Mouse (Mus musculus) G1E (cell line): ENCODE results near the gene Ddx54. TPM values are rescaled to one million over a fixed set of nuclear protein-coding genes. Genes with fewer than 3 reads are reported as not detected.

Source experiments
- ATAC-seq: 2 replicates; pipeline ENCODE4 v1.8.0; 2016; ENCODE audit warnings: mild to moderate bottlenecking; ENCODE audit not compliant: insufficient number of reproducible peaks, poor library complexity, low FRiP score, severe bottlenecking; ENCODE audit errors: extremely low read depth
- DNase-seq: peaks from one replicate; pipeline ENCODE4 v3.0.0; 2012; ENCODE audit warnings: low spot score
- H3K27me3 ChIP-seq: 2 replicates; pipeline ENCODE4 v1.6.1; 2012; ENCODE audit warnings: mild to moderate bottlenecking, low read length, inconsistent platforms; ENCODE audit not compliant: insufficient read depth
- H3K36me3 ChIP-seq: replicated peaks from 2 replicates; pipeline ENCODE3; 2012; ENCODE audit warnings: mild to moderate bottlenecking, inconsistent platforms
- H3K4me1 ChIP-seq: 2 replicates; pipeline ENCODE4 v1.6.1; 2012; ENCODE audit warnings: low read depth, low read length, inconsistent platforms, mixed read lengths; ENCODE audit not compliant: insufficient read depth
- H3K4me3 ChIP-seq: 2 replicates; pipeline ENCODE4 v1.5.1; 2012; ENCODE audit warnings: low read depth, mild to moderate bottlenecking, inconsistent platforms, low read length, moderate library complexity, mixed read lengths
- H3K9me3 ChIP-seq: replicated peaks from 2 replicates; pipeline ENCODE4 v1.6.1; 2012; ENCODE audit warnings: inconsistent platforms
- CTCF ChIP-seq: IDR thresholded peaks from 2 replicates; pipeline ENCODE4 v1.5.1; 2012; ENCODE audit warnings: low read depth, low read length, inconsistent platforms, mixed read lengths
- GATA1 ChIP-seq: IDR thresholded peaks from 2 replicates; pipeline ENCODE4 v1.6.1; 2012; ENCODE audit warnings: borderline replicate concordance, low read length, inconsistent platforms, mixed read lengths
- GATA2 ChIP-seq: IDR thresholded peaks from 2 replicates; pipeline ENCODE4 v1.6.1; 2012; ENCODE audit warnings: low read depth, low read length, inconsistent platforms, borderline replicate concordance
- POLR2AphosphoS5 ChIP-seq: IDR thresholded peaks from 2 replicates; pipeline ENCODE4 v1.6.1; 2012; ENCODE audit warnings: low read depth, low read length, inconsistent platforms; ENCODE audit not compliant: insufficient replicate concordance
- TAL1 ChIP-seq: conservative IDR thresholded peaks from 2 replicates; pipeline ENCODE4 v1.6.1; 2012; ENCODE audit warnings: low read depth, low read length, inconsistent platforms, mixed read lengths
- polyA plus RNA-seq: library from polyadenylated mRNA; stranded (reverse); fragments of >175 nt; gene quantifications from 2 replicates; pipeline ENCODE4 v1.2.3, GENCODE M21; 2012
- total RNA-seq, 2 experiments: library from RNA; stranded (forward) in 1 of 2; stranded (reverse) in 1 of 2; fragments of 200-1000 nt in 1 of 2; fragments of >200 nt in 1 of 2; fragmentation: Nextera tagmentation in 1 of 2; gene quantifications; 2 replicates each; pipeline ENCODE4 v1.2.3; 2014 to 2017

Ddx54 gene
- total and polyA plus RNA-seq, 3 experiments = 24.3 to 103 (median 31.5) TPM

- H3K4me1 ChIP-seq = peaks cover 23% of the 10 kb centered on the region
- no peak for ATAC-seq
These were observed 45.8 kb upstream of the Ddx54 start for GRCm38 (mm10) chr5:120566681-120567252.

GRCm38 (mm10) chr5:120567253-120567701, 45.3 kb upstream of the Ddx54 start:
- ATAC-seq (no peak), DNase-seq (no peak)
- Histone ChIP-seq H3K27me3 (no peaks in the 10 kb centered on the region), H3K4me3 (no peak overlapping the region), H3K4me1 (peaks cover 23% of the 10 kb centered on the region), H3K36me3 (peaks cover 89% of the 10 kb centered on the region), H3K9me3 (no peaks in the 10 kb centered on the region)
- no peak for TF ChIP-seq GATA2
- no peak for TF ChIP-seq TAL1
- no peak for TF ChIP-seq CTCF
- TF ChIP-seq GATA1 = no peak

More at GRCm38 (mm10) chr5:120566681-120567252, 45.8 kb upstream of the Ddx54 start:
- no peak overlapping the region for H3K4me3 ChIP-seq
- TF ChIP-seq CTCF = no peak
- TF ChIP-seq GATA1 = no peak
- no peak for TF ChIP-seq GATA2
- no peak for TF ChIP-seq POLR2AphosphoS5
- TF ChIP-seq TAL1 = no peak
- H3K36me3 ChIP-seq = peaks cover 88% of the 10 kb centered on the region
- H3K9me3 ChIP-seq = no peaks in the 10 kb centered on the region
- H3K27me3 ChIP-seq = no peaks in the 10 kb centered on the region
- DNase-seq = no peak

GRCm38 (mm10) chr5:120567761-120568211, 44.8 kb upstream of the Ddx54 start:
- DNase-seq = no peak
- Histone ChIP-seq H3K27me3 (no peaks in the 10 kb centered on the region), H3K36me3 (peaks cover 93% of the 10 kb centered on the region), H3K9me3 (no peaks in the 10 kb centered on the region), H3K4me3 (no peak overlapping the region), H3K4me1 (peaks cover 23% of the 10 kb centered on the region)
- TF ChIP-seq POLR2AphosphoS5 (no peak), TAL1 (no peak), CTCF (no peak)
- ATAC-seq = no peak

GRCm38 (mm10) chr5:120568336-120568768, 44.2 kb upstream of the Ddx54 start:
- Histone ChIP-seq H3K36me3 (peaks cover 93% of the 10 kb centered on the region), H3K4me1 (peaks cover 22% of the 10 kb centered on the region), H3K27me3 (no peaks in the 10 kb centered on the region), H3K4me3 (no peak overlapping the region), H3K9me3 (no peaks in the 10 kb centered on the region)
- TF ChIP-seq POLR2AphosphoS5 = no peak
- TF ChIP-seq GATA1 = no peak
- no peak for TF ChIP-seq TAL1
- TF ChIP-seq GATA2 = no peak
- no peak for TF ChIP-seq CTCF
- ATAC-seq (no peak), DNase-seq (no peak)

GRCm38 (mm10) chr5:120568964-120569363, 43.6 kb upstream of the Ddx54 start:
- Histone ChIP-seq H3K4me1 (peaks cover 19% of the 10 kb centered on the region), H3K4me3 (no peak overlapping the region)
- TF ChIP-seq GATA2 = no peak
- no peak for TF ChIP-seq GATA1

GRCm38 (mm10) chr5:120569791-120570190, 42.7 kb upstream of the Ddx54 start:
- no peak for DNase-seq
- ATAC-seq = no peak
- TF ChIP-seq POLR2AphosphoS5 = no peak
- peaks cover 96% of the 10 kb centered on the region for H3K36me3 ChIP-seq
- H3K4me1 ChIP-seq = peaks cover 19% of the 10 kb centered on the region
- no peaks in the 10 kb centered on the region for H3K9me3 ChIP-seq
- no peaks in the 10 kb centered on the region for H3K27me3 ChIP-seq
- no peak overlapping the region for H3K4me3 ChIP-seq

More at GRCm38 (mm10) chr5:120568964-120569363, 43.6 kb upstream of the Ddx54 start:
- Histone ChIP-seq H3K9me3 (no peaks in the 10 kb centered on the region), H3K27me3 (no peaks in the 10 kb centered on the region), H3K36me3 (peaks cover 91% of the 10 kb centered on the region)
- ATAC-seq = no peak
- no peak for DNase-seq

- TF ChIP-seq POLR2AphosphoS5 (no peak), CTCF (no peak), GATA2 (no peak), TAL1 (no peak), GATA1 (no peak)
- H3K9me3 ChIP-seq = no peaks in the 10 kb centered on the region
- peaks cover 95% of the 10 kb centered on the region for H3K36me3 ChIP-seq
- DNase-seq = no peak
- no peak for ATAC-seq
- no peaks in the 10 kb centered on the region for H3K27me3 ChIP-seq
- H3K4me3 ChIP-seq = no peak overlapping the region
- H3K4me1 ChIP-seq = peaks cover 20% of the 10 kb centered on the region
These were observed 42.1 kb upstream of the Ddx54 start for GRCm38 (mm10) chr5:120570289-120570897.
